Mouse (Mus musculus) CD4-positive helper T cell, adult 2 months (primary cell): ENCODE measurements around the gene Fgfr2.
A peak's percentile ranks its signal among the peaks of the same experiment; 100 is the strongest.
"Not testable (repeated sequence)": the region's sequence is repeated elsewhere in the genome, so short reads cannot be mapped to it uniquely, and the experiment has no call there.

ENCODE experiments used
- DNase-seq: peaks from one replicate; pipeline ENCODE4 v3.0.0-alpha.2; 2012; ENCODE audit warnings: low read depth, missing footprints, low spot score

The Fgfr2 gene

DNA sequence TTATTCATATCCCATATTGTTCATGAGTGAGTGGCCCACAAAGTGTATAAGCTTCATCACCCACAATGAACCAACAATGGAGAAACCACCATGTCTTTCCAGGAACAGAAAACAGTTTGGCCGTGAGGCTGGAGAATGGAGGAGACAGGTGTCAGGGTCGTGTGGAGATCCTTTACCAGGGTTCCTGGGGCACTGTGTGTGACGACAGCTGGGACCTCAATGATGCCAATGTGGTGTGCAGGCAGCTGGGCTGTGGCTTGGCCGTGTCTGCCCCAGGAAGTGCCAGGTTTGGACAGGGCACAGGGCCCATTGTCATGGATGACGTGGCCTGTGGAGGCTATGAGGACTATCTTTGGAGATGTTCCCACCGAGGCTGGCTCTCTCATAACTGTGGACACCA, 2049.1 kb downstream of the Fgfr2 start:
- DNase-seq, result not testable (repeated sequence)

DNA sequence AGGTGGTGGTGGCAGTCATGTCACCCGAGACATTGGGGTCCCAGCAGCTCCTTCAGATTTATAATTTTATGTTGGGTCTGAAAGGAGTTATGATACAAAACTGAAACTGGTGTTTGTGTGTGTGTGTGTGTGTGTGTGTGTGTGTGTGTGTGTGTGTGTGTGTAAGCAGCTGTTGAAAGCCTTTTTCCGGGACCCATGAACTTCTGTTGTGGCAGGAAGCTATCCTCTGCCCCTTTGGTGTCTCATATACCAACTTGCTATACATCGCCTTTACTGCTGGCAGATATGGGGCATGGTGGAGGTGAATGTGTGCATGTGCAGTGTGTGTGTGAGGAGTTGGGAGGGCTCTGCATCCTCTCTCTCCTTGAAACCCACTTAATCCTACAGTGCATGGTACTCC, 2049.7 kb downstream of the Fgfr2 start:
- peak; percentile 34 for DNase-seq

DNA sequence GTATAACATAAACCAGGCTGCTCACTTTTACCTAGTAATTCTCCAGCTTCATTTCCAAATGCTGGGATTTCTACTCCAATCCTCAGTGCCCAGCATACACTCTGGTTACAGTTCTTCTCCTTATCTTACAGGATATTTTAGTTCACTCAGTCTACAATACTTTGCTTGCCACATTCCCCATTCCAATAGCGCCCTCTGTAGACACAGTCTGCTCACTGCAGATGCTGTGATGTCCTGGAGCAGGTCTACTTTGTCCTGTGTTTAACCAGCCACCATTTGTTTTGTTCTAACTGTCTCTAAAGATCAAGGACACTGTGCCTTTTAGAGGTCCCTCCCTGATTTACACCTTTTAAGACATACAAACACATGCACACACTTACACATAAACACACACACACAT, 2055.0 kb downstream of the Fgfr2 start:
- not testable (repeated sequence) for DNase-seq

DNA sequence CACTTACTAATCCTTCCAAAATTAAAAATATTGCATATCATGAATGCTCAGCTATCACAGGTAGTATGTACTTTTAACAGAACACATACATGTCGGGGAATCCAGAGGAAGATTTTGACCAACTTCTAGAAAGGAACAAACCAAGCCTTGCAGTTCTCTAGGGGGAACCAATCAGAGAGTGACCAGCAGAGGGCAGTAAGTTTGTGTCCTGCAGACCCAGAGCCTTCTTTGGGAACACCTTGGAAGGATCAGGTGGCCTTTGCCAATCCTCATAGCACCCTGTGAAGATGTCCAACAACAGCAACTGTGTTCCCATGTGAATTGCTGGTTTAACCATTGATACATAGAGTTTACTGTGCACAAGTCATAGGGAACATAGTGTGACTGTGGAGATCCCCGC, 2060.6 kb downstream of the Fgfr2 start:
- no peak for DNase-seq

DNA sequence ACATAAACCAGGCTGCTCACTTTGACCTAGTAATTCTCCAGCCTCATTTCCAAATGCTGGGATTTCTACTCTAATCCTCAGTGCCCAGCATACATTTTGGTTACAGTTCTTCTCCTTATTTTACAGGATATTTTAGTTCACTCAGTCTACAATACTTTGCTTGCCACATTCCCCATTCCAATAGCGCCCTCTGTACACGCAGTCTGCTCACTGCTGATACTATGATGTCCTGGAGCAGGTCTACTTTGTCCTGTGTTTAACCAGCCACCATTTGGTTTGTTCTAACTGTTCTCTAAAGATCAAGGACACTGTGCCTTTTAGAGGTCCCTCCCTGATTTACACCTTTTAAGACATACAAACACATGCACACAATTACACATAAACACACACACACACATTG, 2063.3 kb downstream of the Fgfr2 start:
- not testable (repeated sequence) for DNase-seq

DNA sequence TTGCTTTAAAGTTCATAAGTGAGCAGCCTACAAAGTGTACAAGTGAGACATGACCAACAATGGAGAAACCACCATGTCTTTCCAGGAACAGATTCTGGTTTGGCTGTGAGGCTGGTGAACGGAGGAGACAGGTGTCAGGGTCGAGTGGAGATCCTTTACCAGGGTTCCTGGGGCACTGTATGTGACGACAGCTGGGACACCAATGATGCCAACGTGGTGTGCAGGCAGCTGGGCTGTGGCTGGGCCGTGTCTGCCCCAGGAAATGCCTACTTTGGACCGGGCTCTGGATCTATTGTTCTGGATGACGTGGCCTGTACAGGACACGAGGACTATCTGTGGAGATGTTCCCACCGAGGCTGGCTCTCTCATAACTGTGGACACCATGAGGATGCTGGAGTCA, 2065.2 kb downstream of the Fgfr2 start:
- not testable (repeated sequence) for DNase-seq

DNA sequence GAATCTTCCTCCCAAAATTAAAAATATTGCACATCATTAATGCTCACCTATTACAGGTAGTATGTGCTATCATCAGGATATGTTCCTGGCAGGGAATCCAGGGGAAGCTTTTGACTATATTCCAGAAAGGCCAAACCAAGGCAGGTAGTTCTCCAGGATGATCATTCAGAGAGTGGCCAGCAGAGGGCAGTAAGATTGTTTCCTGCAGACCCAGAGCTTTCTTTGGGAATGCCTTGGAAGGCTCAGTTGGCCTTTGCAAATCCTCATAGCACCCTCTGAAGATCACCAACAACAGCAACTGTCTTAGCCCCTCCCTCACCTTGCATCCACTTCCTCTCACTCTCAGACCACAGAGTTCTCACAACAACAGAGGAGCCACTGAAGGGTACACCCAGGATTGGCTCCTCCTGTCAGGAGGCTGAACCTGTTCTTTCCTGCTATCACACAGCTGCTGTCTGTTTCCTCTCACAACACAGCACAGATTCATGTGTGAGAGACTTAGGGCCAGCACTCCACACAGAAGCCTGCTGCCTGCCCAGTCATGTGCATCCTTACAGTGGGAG, 2068.3 kb downstream of the Fgfr2 start:
- DNase-seq, result peak; percentile 33

DNA sequence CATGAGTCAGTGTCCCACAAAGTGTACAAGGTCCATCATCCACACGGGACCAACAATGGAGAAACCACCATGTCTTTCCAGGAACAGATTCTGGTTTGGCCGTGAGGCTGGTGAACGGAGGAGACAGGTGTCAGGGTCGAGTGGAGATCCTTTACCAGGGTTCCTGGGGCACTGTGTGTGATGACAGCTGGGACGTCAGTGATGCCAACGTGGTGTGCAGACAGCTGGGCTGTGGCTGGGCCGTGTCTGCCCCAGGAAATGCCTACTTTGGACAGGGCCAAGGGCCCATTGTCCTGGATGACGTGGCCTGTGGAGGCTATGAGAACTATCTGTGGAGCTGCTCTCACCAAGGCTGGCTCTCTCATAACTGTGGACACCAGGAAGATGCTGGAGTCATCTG, 2073.3 kb downstream of the Fgfr2 start:
- DNase-seq, result not testable (repeated sequence)

DNA sequence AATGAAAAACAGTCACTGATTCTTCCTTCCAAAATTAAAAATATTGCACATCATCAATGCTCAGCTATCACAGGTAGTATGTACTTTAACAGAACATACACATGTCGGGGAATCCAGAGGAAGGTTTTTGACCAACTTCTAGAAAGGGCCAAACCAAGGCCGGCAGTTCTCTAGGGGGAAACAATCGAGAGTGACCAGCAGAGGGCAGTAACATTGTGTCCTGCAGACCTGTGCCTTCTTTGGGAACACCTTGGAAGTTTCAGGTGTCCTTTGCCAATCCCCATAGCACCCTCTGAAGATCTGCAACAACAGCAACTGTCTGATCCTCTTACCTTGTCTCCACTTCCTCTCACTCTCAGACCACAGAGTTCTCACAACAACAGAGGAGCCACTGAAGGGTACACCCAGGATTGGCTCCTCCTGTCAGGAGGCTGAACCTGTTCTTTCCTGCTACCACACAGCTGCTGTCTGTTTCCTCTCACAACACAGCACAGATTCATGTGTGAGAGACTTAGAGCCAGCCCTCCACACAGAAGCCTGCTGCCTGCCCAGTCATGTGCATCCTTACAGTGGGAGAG, 2077.8 kb downstream of the Fgfr2 start:
- DNase-seq, result peak; percentile 48

DNA sequence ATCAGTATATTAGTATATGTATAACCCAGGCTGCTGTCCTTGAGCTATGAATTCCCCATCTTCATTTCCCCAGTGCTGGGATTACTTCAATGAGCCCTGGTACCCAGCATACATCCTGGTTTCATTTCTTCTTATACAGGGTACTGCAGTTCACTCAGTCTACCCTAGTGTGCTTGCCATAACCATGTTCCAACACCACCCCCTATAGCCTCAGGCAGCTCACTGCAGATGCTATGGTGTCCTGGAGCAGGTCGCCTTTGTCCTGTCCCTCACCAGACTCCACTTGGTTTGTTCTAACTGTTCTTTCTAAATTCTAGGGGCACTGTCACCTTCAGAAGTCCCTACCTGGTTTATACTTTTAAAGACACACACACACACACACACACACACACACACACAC, 2080.5 kb downstream of the Fgfr2 start:
- DNase-seq, result no peak

DNA sequence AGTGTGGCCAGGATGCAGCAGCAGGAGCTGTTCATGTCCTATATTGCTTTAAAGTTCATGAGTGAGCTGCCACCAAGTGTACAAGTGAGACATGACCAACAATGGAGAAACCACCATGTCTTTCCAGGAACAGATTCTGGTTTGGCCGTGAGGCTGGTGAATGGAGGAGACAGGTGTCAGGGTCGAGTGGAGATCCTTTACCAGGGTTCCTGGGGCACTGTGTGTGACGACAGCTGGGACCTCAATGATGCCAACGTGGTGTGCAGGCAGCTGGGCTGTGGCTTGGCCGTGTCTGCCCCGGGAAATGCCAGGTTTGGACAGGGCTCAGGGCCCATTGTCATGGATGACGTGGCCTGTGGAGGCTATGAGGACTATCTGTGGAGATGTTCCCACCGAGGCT, 2082.4 kb downstream of the Fgfr2 start:
- not testable (repeated sequence) for DNase-seq

DNA sequence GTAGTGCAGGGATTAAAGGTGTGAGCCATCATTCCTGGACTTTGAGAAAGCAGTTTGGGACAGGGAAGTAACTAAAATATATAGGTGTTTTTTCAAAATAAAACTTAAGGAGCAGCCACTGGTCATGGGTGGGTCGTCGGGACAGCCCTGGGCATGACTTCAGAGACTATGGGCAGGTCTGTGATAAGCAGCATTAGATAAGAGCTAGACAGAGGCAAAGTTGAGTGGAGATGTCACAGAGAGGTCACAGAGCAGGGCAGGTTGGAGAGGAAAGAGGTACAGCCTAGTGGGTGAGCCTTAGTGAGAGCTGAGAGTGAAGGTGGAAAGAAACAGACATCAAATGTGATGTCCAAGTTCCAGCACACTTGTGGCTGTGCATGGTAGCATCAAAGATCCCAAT, 2086.1 kb downstream of the Fgfr2 start:
- no peak for DNase-seq

DNA sequence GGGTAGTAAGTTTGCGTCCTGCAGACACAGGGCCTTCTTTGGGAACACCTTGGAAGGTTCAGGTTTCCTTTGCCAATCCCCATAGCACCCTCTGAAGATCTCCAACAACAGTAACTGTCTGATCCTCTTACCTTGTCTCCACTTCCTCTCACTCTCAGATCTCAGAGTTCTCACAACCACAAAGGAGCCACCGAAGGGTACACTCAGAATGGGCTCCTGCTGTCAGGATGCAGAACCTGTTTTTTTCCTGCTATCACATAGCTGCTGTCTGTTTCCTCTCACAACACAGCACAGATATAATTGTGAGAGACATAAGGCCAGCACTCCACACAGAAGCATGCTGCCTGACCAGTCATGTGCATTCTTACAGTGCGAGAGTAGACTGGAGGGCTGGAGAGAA, 2086.8 kb downstream of the Fgfr2 start:
- DNase-seq, result peak; percentile 19

DNA sequence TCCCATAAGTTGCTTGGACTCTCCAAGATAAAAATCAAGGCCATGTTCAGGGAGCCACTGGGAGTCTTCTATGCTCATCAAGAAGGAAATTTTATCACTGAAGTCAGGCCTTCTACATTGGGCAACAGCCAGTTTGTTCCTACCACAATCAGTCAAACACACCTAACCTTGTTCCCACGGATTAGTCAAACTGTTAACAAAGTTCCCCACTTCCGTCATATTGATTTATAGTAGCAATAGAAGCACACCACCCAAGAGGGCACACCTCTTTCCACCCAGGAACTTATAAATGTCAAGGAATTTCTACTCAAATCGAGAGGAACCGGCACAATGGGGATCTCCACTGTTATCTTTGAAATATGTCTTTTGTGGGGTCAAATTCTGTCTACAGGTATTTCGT, 2091.4 kb downstream of the Fgfr2 start, which contains the start of gene Dmbt1:
Gene Dmbt1 (plus strand): TSS at position 299 of the 400 bp plus-strand sequence.
- no peak for DNase-seq

DNA sequence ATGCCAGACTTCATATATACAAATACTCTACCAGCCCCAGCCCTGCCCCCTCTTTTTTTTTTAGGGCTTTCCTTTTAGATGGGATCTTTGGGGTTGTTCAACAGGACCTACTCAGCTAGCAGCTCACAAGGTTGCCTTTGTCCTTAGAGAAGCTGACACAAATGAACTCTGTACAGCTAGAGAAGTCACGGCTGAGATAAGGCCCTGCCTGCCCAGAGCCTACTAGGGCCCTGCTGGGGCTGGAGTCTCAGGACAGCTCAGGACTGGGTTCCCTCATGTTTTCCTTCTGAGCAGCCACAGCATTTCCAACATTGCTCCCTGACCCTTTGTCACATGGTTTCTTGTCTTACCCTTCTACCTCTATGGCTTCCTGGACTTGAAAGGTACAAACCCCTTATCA, 2095.6 kb downstream of the Fgfr2 start:
- no peak for DNase-seq

DNA sequence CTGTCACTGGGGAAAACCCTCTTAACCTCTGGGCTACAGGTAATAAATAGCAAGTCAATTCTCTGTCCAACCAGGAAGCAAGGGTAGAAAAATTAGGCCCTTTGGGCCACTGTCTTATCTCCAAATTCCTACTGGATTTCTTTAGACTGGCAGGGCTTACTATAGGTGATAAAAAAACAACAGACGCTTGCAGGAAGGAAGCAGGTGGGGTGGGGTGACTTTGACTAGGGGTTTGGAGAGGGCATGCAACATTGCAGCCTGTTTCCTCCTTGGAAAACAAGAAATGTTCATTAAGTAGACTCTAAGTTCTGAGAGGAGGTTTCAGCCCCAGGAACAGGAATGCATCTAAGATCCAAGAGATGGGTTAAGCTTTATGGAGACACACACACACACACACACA, 2098.3 kb downstream of the Fgfr2 start:
- DNase-seq, result no peak

DNA sequence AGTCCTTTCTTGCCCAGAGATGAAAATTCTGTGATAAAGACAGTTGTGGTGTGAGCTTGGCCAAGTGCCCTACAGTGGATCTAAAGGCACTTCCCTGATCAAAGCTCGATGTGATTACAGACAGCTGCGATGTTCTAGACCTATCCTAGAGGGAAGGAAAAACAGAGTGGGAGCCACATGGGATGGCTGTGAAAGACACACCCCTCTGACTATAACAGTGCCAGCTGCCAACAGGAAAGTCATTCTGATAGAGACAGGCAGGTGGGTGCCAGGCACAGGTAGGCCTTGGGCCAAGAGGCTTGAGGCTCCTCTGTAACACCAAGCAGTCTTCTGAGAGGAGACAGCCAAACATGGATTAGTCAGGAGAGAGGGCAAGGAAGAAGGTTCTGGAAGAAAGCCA, 2104.0 kb downstream of the Fgfr2 start:
- DNase-seq, result no peak

DNA sequence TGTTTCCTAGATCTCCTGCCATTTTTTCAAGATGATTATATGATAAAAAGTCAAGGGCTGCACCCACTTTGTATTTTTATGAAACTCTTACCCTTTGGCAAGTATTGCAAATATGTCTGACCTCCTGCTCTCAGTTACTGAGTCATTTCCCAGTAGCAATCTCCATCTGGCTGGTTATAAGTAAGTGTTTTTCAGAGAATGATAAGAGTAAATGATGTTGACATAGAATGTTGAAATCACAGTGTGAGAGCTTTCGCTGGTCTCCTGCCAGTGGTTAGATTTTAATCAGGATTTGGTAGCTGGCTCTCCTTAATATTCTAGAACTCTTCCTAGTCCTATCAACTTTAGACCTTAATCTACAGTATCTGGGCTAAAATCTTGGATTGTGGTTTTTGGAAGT, 2111.2 kb downstream of the Fgfr2 start:
- DNase-seq, result no peak

DNA sequence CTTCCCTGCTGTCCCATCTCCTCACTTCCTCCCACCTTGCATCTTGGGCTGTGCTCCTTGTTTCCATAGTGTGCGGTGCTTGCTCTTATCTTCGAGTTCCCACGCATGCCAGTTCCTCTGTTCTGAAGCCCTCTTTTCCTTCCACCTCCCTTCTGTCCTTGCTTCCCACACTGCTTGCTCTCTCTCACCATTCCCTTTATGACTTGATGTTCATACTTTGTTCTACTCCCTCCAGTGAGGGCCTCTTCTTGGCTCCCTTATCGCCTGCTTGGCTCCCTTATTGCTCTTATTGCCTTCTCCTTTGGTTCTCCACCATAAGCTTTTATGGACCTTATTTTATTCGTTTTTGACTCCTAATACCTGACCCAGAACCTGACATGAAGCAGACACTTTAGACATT, 2114.0 kb downstream of the Fgfr2 start:
- DNase-seq, result no peak

DNA sequence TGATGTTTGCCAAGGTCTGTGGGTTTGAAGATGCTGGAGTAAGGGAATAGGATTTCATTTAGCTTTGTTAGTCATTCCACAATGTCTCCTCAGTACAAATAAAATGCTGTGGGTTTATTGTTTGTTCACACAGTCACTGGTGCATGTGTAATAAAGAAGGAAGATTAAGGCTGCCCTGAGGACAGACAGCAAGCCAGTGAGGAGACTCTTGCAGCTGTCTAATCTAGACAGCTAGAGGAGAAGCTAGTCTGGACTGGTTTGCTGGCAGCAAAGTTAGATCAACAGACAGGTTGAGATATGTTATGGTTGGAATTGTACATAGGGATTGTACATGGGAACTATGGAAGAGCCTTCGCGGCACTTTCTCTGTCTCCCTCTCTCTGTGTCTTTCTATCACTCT, 2115.9 kb downstream of the Fgfr2 start:
- no peak for DNase-seq

DNA sequence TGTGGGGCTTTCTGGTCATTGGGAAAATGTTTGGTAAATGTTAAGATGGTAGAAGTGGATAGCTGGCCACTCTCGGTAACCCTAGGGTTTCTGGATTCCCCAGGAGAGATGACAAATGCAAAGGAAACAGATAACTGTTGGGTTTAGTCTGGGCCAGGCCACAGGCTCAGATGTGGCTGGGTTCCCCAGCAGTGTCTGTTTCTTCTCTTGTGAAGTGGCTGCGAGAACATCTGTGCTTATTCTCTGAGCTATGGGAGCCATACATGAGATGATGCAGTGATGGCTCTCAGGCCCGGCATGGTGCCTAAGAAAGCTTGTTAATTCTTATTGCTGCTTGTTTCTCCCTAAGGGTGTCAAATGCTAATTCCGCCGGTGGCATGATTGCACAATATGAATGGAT, 2119.1 kb downstream of the Fgfr2 start:
- DNase-seq, result no peak

DNA sequence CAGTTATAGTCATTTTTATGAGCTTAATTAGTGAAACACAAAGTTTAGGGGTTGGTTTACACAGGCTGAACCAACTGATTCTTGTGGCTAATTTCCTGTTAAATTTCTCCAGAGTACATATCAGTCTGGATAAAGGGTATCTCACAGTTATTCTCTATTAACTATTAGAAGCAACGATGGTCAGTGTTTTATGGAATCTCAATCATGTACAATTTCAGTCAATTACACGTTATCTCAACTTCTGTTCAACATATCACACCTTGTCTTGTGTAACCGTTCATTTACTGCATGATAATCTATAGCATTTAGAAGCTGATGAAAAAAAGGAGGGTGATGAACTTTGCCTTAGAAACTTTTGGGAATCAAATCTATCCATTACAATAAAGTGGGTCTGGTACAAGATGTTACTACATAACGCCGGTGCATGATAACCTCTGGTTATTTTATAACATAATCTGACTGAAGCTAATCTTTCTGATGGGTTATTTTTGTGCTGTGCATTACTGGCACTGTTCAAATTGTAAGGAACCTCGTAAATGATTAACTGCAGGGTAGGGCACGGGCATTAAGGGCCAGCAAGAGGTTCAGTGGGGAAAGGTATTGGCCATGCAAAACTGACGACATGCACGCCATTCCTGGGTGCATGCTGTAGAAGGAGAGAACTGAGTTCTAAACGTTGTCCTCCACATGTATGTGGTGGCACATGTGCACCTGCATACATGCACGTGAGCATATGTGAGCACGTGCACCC, 2121.0 kb downstream of the Fgfr2 start:
- no peak for DNase-seq

DNA sequence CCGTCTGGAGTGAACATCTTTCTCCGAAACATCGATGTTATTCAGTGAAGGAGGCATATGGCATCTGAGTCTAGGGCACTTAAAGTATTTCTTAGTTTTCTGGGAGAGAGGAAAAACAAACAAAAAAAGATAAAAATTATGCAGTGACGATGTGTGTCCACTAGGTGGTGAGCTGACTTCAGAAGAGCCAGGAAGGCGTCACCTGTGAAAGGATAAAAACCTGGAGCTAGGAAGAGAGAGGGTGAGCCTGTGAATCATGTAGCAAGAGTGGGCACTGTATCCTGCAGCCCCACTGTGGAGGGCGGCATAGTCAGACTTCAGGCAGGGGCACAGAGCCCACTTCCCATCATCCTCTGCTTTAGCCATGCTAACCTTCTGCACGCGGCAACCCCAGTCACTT, 2129.2 kb downstream of the Fgfr2 start:
- peak; percentile 7 for DNase-seq
